Mouse (Mus musculus) midbrain, embryonic 16.5 days (tissue): Measurements from ENCODE around the gene Sla2. TPM values are rescaled to one million over a fixed set of nuclear protein-coding genes. Genes with fewer than 3 reads are reported as not detected.
"Not testable (repeated sequence)": the region's sequence is repeated elsewhere in the genome, so short reads cannot be mapped to it uniquely, and the experiment has no call there.

Experiments used
- ATAC-seq: fragments of 200-750 bp; cut with Nextera tagmentation; 2 replicates; pipeline ENCODE4 v1.8.0; 2017; ENCODE audit warnings: moderate TSS enrichment
- H3K27ac ChIP-seq: fragments of 300-500 bp; sonication (generic); 2 replicates; pipeline ENCODE4 v1.5.1; 2014; ENCODE audit warnings: mild to moderate bottlenecking, low read length, mixed read lengths
- H3K27me3 ChIP-seq: fragments of 300-500 bp; sonication (generic); 2 replicates; pipeline ENCODE4 v1.6.1; 2014; ENCODE audit warnings: low read depth, low read length, mixed read lengths; ENCODE audit not compliant: control insufficient read depth, insufficient read depth
- H3K36me3 ChIP-seq: fragments of 300-500 bp; sonication (generic); 2 replicates; pipeline ENCODE4 v1.6.1; 2014; ENCODE audit warnings: mild to moderate bottlenecking, low read length, moderate library complexity, mixed read lengths; ENCODE audit not compliant: control insufficient read depth, insufficient read depth
- H3K4me1 ChIP-seq: fragments of 300-500 bp; sonication (generic); 2 replicates; pipeline ENCODE4 v1.6.1; 2014; ENCODE audit warnings: mild to moderate bottlenecking, low read length, mixed read lengths; ENCODE audit not compliant: control insufficient read depth, insufficient read depth
- H3K4me2 ChIP-seq: fragments of 300-500 bp; sonication (generic); 2 replicates; pipeline ENCODE4 v1.6.1; 2014; ENCODE audit warnings: mild to moderate bottlenecking, low read length, mixed read lengths
- H3K4me3 ChIP-seq: fragments of 300-500 bp; sonication (generic); 2 replicates; pipeline ENCODE4 v1.5.1; 2014; ENCODE audit warnings: low read depth, mild to moderate bottlenecking, low read length, moderate library complexity, mixed read lengths
- H3K9ac ChIP-seq: fragments of 300-500 bp; sonication (generic); 2 replicates; pipeline ENCODE4 v1.6.1; 2014; ENCODE audit warnings: low read depth, low read length, mixed read lengths
- H3K9me3 ChIP-seq: fragments of 300-500 bp; sonication (generic); replicated peaks from 2 replicates; pipeline ENCODE4 v1.6.1; 2014; ENCODE audit warnings: mild to moderate bottlenecking, low read length, mixed read lengths; ENCODE audit not compliant: control insufficient read depth, poor library complexity, severe bottlenecking
- WGBS: fragments of 180-500 bp; shearing (Covaris S2); extraction: QIAGEN DNeasy Blood & Tissue Kit; methylation state at CpG from one replicate; pipeline ENCODE4 v1.1.7; 2014; 5-methylcytosine and 5-hydroxymethylcytosine counted together
- polyA plus RNA-seq: library from polyadenylated mRNA; unstranded; fragments of >200 nt; fragmentation: Nextera tagmentation; extraction: Ambion mirVana; gene quantifications from 2 replicates; pipeline ENCODE4 v1.2.1, GENCODE M21; 2015

Gene Sla2
- polyA plus RNA-seq: 0.20 TPM in 1 of 2 replicates, not detected in the other

DNA sequence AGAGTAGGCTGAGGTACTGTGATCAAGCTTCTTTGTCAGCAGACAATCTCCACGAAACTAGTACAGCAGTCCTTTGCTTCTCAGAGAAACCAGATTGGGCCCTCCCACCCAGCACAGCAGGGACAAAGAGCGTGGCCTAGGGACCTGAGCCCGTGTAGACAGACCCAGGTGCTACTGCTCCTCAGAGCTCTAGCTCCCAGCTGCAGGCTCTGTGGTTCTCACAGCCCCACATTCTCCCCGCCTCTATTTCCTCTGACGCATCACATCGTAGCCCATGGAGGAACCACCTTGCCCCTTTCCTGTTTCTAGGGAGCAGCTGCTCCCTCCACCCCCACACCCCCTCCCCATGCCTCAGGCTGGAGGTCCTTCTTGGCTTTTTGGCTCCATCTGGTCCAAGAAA, at the start of gene Sla2:
Gene Sla2 (minus strand): TSS at position 176 of the 400 bp plus-strand sequence.
- H3K4me2 ChIP-seq: no peak within 1 kb of the TSS
- no peak within 1 kb of the TSS for H3K9ac ChIP-seq
- no peaks in the 10 kb centered on the region for H3K36me3 ChIP-seq
- no peak for ATAC-seq
- H3K4me3 ChIP-seq: no peak within 1 kb of the TSS
- H3K27ac ChIP-seq: no peak within 1 kb of the TSS
- H3K9me3 ChIP-seq: no peaks in the 10 kb centered on the region
- no peaks in the 10 kb centered on the region for H3K27me3 ChIP-seq
- WGBS: 78% methylated on average over 6 of the region's 6 CpGs
- peaks cover 1% of the 10 kb centered on the region; the same call in 1 of the 2 replicates for H3K4me1 ChIP-seq

DNA sequence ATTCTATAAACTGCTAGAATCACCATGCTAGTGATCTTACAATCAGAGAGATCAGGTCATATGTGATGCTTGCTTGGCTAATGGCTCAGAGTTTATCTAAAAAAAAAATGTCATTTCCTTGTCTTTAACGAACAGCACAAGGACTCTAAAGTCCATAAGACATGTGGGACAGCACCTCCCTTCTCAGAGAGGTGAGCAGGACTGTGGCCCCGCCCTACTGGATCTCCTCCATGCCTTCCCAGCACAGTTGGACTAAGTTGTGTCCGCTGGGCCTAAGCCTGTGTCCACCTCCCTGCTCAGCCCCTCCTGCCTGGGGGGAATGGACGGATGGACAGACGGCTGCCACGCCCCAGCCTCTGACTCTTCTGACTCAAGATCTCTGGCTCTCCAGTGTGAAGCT, 48.0 kb upstream of the Sla2 start:
- no peak for ATAC-seq
- no peak overlapping the region for H3K4me2 ChIP-seq
- H3K9ac ChIP-seq: no peak overlapping the region
- no peaks in the 10 kb centered on the region for H3K27me3 ChIP-seq
- H3K36me3 ChIP-seq: peaks cover 24% of the 10 kb centered on the region
- no peaks in the 10 kb centered on the region for H3K4me1 ChIP-seq
- H3K9me3 ChIP-seq: no peaks in the 10 kb centered on the region
- no peak overlapping the region for H3K27ac ChIP-seq
- WGBS: 83% methylated on average over 6 of the region's 6 CpGs
- no peak overlapping the region for H3K4me3 ChIP-seq

DNA sequence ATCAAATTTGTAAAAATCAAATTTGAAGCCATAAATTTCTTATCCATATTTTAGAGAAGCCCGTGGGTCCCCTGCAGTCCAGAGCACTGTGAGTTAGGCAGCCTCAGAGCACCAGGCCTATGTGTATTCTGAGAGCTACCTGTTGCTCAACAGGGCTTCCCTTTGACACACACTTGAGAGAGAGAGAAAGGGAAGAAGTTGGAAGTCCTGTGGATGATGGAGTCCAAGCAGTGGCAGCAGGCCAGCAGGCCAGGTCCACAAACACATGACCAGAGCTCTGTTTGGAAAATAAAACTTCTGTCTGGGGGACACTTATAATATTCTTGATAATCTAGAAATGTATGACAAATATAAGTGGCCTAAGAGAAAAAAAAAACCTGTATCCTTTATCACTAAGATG, 46.4 kb upstream of the Sla2 start:
- 88% methylated on average over 1 of the region's 1 CpGs for WGBS
- peaks cover 26% of the 10 kb centered on the region for H3K36me3 ChIP-seq
- no peak for ATAC-seq
- no peak overlapping the region for H3K9ac ChIP-seq
- H3K4me3 ChIP-seq: no peak overlapping the region
- H3K27me3 ChIP-seq: no peaks in the 10 kb centered on the region
- H3K9me3 ChIP-seq: no peaks in the 10 kb centered on the region
- no peak overlapping the region for H3K27ac ChIP-seq
- no peak overlapping the region for H3K4me2 ChIP-seq
- H3K4me1 ChIP-seq: no peaks in the 10 kb centered on the region

DNA sequence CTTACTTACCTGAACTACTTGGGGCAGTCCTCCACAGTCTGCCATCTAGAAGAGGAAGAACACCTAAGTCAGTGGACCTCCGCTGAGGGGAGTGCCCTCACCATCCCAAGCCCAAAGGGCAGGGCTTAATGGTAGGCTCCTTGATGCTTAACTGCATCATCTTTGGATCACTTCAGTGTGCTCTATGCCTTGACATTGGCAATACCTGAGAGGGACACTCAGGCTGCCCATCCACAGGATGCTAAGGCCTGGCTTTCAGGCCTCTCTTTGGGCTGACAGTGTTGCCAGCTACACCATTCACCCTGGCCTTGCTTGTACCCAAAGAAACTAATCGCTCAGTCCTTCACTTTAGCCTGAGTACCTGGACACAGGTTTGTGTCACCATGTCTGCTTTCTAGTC, 44.4 kb upstream of the Sla2 start:
- Histone ChIP-seq H3K9me3 (no peaks in the 10 kb centered on the region), H3K27me3 (no peaks in the 10 kb centered on the region), H3K27ac (no peak overlapping the region), H3K4me2 (no peak overlapping the region), H3K36me3 (peaks cover 26% of the 10 kb centered on the region), H3K9ac (no peak overlapping the region), H3K4me3 (no peak overlapping the region), H3K4me1 (no peaks in the 10 kb centered on the region)
- WGBS: 96% methylated on average over 2 of the region's 2 CpGs
- no peak for ATAC-seq

DNA sequence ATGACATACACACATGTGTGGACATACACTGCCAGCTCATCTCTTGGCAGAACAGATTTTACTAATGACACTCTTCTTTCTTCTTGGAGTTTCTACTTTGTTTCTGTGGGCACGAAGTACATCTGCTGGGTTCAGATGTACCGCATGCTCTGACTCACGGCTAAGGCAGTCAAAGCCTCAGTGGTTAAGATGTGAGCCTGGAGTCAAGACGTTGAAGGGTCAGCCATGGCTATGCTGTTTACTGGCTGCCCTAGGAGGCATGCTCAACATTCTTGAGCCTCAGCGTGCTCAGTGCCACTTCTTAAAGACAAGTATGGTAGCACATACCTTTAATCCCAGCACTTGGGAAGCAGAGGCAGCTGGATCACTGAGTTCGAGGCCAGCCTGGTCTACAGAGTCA, 43.6 kb upstream of the Sla2 start:
- Histone ChIP-seq H3K27ac (no peak overlapping the region), H3K4me3 (no peak overlapping the region), H3K4me1 (no peaks in the 10 kb centered on the region), H3K9me3 (no peaks in the 10 kb centered on the region), H3K27me3 (no peaks in the 10 kb centered on the region), H3K36me3 (peaks cover 20% of the 10 kb centered on the region), H3K9ac (no peak overlapping the region), H3K4me2 (no peak overlapping the region)
- no peak for ATAC-seq
- WGBS: 91% methylated on average over 6 of the region's 6 CpGs

DNA sequence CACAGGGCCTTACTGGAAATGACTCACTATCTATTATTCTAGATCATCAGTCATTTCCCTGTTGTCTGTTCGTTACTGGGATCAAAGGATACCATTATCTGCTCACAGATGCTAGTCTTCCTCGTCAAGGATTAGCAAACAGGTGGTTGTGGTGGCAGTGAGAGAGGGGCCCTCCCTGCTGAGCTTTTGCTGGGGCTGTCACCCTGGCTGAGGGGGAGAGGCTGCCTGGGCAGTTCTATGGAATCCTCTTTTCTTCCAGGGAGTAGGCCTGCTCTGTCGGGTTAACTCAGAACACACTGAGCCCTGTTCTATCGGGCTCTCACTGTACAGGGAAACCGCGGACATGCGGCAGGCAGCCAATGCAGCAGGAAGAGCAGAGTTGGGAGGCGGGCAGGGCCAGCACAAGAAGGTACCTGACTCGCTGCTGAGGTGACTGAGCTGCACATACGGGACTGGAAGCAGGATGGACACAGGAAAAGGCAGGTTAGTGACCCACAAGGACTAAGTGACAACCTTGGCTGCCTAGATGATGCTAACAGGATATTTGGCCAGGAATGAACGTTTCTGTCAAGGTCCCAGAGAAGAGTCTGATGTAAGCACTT, 42.6 kb upstream of the Sla2 start:
- no peak overlapping the region for H3K4me2 ChIP-seq
- no peaks in the 10 kb centered on the region for H3K9me3 ChIP-seq
- H3K27ac ChIP-seq: no peak overlapping the region
- H3K4me3 ChIP-seq: no peak overlapping the region
- no peaks in the 10 kb centered on the region for H3K4me1 ChIP-seq
- no peak overlapping the region for H3K9ac ChIP-seq
- H3K27me3 ChIP-seq: no peaks in the 10 kb centered on the region
- ATAC-seq: no peak
- WGBS: 63% methylated on average over 11 of the region's 11 CpGs
- peaks cover 15% of the 10 kb centered on the region for H3K36me3 ChIP-seq

DNA sequence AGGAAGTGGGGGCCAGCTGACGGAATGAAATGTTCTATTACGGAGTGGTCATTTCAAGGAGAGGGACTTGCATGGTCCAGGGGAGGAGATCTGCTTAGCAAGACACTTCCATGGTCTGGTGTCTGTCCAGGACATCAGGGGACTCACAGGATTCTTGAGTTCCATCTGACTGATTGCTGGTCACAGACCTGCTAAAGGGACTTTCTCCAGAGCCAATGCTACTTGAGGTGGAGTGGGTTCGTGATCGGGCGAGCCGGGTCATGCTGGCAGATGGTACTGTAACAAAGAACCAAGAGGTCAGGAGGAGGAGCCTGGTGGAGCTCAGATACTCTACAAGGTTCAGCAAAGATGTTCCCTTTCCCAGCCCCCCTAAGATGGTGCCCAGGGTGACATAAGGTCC, 41.6 kb upstream of the Sla2 start:
- Histone ChIP-seq H3K4me2 (no peak overlapping the region), H3K4me1 (no peaks in the 10 kb centered on the region), H3K9me3 (no peaks in the 10 kb centered on the region), H3K27ac (no peak overlapping the region), H3K36me3 (peaks cover 15% of the 10 kb centered on the region), H3K27me3 (no peaks in the 10 kb centered on the region), H3K4me3 (no peak overlapping the region), H3K9ac (no peak overlapping the region)
- no peak for ATAC-seq
- WGBS: 91% methylated on average over 6 of the region's 6 CpGs

DNA sequence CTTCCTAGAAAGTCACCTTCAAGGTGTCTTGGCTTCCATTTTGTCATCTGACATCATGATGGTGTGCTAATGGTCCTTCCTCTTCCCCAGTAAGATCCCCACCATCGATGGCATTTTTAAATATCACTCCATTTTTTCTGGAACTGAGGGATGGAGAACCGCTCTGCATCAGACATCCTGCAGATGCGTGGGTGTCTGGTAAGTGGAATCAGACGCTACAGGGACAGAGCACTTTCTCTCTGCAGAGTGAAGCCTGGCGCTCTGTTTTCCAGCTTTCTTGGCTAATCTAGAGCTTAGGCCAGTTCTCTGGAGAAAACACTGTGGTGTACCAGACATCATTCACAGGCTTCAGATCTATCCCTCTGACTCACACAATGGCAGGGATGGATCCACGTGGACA, 40.7 kb upstream of the Sla2 start:
- no peaks in the 10 kb centered on the region for H3K4me1 ChIP-seq
- H3K4me2 ChIP-seq: no peak overlapping the region
- peaks cover 12% of the 10 kb centered on the region for H3K36me3 ChIP-seq
- H3K27ac ChIP-seq: no peak overlapping the region
- WGBS: 87% methylated on average over 6 of the region's 6 CpGs
- no peak overlapping the region for H3K4me3 ChIP-seq
- H3K27me3 ChIP-seq: no peaks in the 10 kb centered on the region
- ATAC-seq: no peak
- H3K9me3 ChIP-seq: no peaks in the 10 kb centered on the region
- no peak overlapping the region for H3K9ac ChIP-seq

DNA sequence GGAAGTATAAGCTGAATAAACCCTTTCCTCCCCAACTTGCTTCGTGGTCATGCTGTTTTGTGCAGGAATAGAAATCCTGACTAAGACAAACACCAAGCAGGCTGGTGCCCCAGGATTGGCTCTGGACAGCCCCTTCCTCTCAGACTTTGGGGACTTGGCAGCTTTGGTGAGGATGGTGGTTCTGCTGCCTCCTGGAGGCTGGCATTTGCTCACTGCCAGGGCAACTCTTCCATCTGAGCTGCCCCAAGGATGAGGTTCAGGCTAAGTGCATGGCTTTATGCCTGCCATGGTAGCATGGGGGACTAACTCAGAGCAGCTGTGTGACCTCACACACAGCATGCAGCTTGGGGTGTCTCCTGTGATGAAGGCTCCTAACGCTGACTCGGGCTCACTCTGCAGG, 38.6 kb upstream of the Sla2 start:
- not testable (repeated sequence) for H3K9me3 ChIP-seq, H3K27ac ChIP-seq, H3K4me1 ChIP-seq, H3K4me2 ChIP-seq, H3K27me3 ChIP-seq, H3K4me3 ChIP-seq, ATAC-seq, H3K9ac ChIP-seq, H3K36me3 ChIP-seq
- WGBS: 88% methylated on average over 3 of the region's 3 CpGs
